Mouse (Mus musculus) neural tube, embryonic 13.5 days (tissue): ENCODE results near the gene Pitx2. TPM values are rescaled to one million over a fixed set of nuclear protein-coding genes. Genes with fewer than 3 reads are reported as not detected.

Experiments
- ATAC-seq: fragments of 200-750 bp; cut with Nextera tagmentation; 2 replicates; pipeline ENCODE4 v1.8.0; 2017; ENCODE audit warnings: low read depth, mild to moderate bottlenecking, moderate TSS enrichment, moderate library complexity
- H3K27ac ChIP-seq: fragments of 300-500 bp; sonication (generic); replicated peaks from 2 replicates; pipeline ENCODE4 v1.5.1; 2015; ENCODE audit warnings: moderate library complexity, mild to moderate bottlenecking, inconsistent platforms
- H3K27me3 ChIP-seq: fragments of 300-500 bp; sonication (generic); 2 replicates; pipeline ENCODE4 v1.6.1; 2015; ENCODE audit warnings: mild to moderate bottlenecking, inconsistent platforms
- H3K36me3 ChIP-seq: fragments of 300-500 bp; sonication (generic); 2 replicates; pipeline ENCODE4 v1.6.1; 2015; ENCODE audit warnings: mild to moderate bottlenecking, inconsistent platforms
- H3K4me1 ChIP-seq: fragments of 300-500 bp; sonication (generic); replicated peaks from 2 replicates; pipeline ENCODE4 v1.6.1; 2015; ENCODE audit warnings: inconsistent platforms
- H3K4me2 ChIP-seq: fragments of 300-500 bp; sonication (generic); 2 replicates; pipeline ENCODE4 v1.6.1; 2015; ENCODE audit warnings: inconsistent platforms, mild to moderate bottlenecking, moderate library complexity
- H3K4me3 ChIP-seq: fragments of 300-500 bp; sonication (generic); 2 replicates; pipeline ENCODE4 v1.5.1; 2015; ENCODE audit warnings: mild to moderate bottlenecking, inconsistent platforms
- H3K9ac ChIP-seq: fragments of 300-500 bp; sonication (generic); 2 replicates; pipeline ENCODE4 v1.6.1; 2015; ENCODE audit warnings: moderate library complexity, mild to moderate bottlenecking, inconsistent platforms
- H3K9me3 ChIP-seq: fragments of 300-500 bp; sonication (generic); 2 replicates; pipeline ENCODE4 v1.6.1; 2016; ENCODE audit warnings: inconsistent platforms
- WGBS: fragments of 180-500 bp; shearing (Covaris S2); methylation state at CpG from one replicate; pipeline ENCODE4 v1.1.7; 2015; 5-methylcytosine and 5-hydroxymethylcytosine counted together
- polyA plus RNA-seq: library from polyadenylated mRNA; unstranded; fragments of >200 nt; fragmentation: Nextera tagmentation; extraction: Ambion mirVana; gene quantifications from 2 replicates; pipeline ENCODE4 v1.2.1, GENCODE M21; 2015

Gene Pitx2
- polyA plus RNA-seq, 1 experiment from 2014 or later, result 4.2 TPM

DNA sequence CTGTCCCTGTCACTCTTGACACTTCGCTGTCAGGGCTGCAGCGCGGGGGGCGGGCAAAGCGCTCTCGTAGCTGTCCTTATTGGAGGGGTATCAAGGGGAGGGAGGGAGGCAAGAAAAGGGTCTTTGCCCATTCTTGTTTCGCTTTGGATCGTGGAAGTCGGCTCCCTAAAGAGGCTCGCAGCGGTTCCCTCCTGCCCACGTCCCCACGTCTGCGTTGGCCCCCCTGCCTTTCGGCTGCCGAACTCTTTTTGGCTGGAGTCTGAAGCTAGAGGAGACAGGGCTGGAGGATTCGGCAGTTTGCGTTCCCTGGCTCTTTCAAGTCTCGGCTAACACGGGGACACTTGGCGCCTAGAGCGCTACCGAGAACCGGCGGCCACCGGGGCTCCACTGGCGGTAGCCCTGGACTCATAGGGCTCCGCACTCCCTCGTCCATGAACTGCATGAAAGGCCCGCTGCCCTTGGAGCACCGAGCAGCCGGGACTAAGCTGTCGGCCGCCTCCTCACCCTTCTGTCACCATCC lies 14.5 kb downstream of the Pitx2 start:
- no peaks in the 10 kb centered on the region for H3K9me3 ChIP-seq
- H3K27me3 ChIP-seq, result peaks cover 100% of the 10 kb centered on the region
- 0 out of 2 replicates have a peak, but pooled peaks have one; percentile 2 for ATAC-seq
- H3K27ac ChIP-seq, result no peak overlapping the region
- under 1% methylated on average over 32 of the region's 34 CpGs for WGBS
- H3K36me3 ChIP-seq, result no peaks in the 10 kb centered on the region
- 0 out of 2 replicates have a peak overlapping the region, but pooled peaks have one; percentile 26 for H3K9ac ChIP-seq
- H3K4me2 ChIP-seq, result peak overlapping the region; percentile 67
- H3K4me1 ChIP-seq, result peaks cover 15% of the 10 kb centered on the region
- peak overlapping the region; percentile 40 for H3K4me3 ChIP-seq

DNA sequence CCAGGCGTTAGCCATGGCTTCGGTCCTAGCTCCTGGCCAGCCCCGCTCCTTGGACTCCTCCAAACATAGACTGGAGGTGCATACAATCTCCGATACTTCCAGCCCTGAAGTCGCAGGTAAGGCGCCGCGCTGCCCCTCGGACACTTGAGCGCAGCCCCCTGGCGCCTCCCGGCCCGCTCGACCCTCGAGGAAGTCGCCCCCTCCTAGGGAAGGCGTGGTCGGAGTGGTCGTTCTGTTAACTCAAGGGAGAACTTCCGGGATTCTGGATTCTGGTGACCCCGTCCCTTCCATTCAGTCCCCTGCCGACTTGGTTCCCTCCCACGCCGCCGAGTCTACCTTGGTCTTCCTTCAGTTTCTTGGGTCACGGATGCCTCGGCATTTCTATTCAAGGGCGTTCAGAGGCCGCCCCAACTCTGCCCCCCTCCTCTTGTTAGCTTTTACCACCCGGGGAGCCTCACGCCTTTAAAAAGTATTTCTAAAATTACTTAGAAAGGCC lies 15.0 kb downstream of the Pitx2 start:
- ATAC-seq, result no peak
- Histone ChIP-seq H3K36me3 (no peaks in the 10 kb centered on the region), H3K4me3 (peak overlapping the region; percentile 40), H3K9ac (no peak overlapping the region), H3K4me2 (peak overlapping the region; percentile 67), H3K9me3 (no peaks in the 10 kb centered on the region), H3K27me3 (peaks cover 100% of the 10 kb centered on the region), H3K4me1 (peaks cover 15% of the 10 kb centered on the region), H3K27ac (no peak overlapping the region)
- under 1% methylated on average over 31 of the region's 31 CpGs for WGBS

DNA sequence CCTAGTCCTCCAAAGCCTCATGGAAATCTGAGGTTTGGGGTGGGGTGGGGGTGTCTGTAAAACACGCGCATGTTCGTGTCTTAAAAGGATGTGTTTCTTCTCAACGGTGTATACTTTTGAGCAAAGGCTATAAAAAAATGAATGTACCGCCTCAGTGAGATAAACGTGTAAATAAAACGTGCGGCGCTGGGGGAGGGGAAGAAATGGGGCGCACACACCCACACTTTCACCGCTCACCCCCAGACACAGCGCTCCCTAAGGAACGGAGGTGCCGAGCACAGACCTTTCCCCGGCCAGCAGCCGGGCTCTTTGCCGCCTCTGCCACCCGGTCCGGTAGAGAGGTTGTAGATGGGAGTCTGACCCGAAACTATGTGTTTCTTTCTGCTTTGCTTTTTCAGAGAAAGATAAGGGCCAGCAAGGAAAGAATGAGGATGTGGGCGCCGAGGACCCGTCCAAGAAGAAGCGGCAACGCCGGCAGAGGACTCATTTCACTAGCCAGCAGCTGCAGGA lies 15.6 kb downstream of the Pitx2 start:
- H3K9ac ChIP-seq, result no peak overlapping the region
- peaks cover 15% of the 10 kb centered on the region for H3K4me1 ChIP-seq
- no peak overlapping the region for H3K27ac ChIP-seq
- H3K27me3 ChIP-seq, result peaks cover 100% of the 10 kb centered on the region
- ATAC-seq, result no peak
- no peaks in the 10 kb centered on the region for H3K9me3 ChIP-seq
- H3K36me3 ChIP-seq, result no peaks in the 10 kb centered on the region
- H3K4me2 ChIP-seq, result no peak overlapping the region
- WGBS, result 1% methylated on average over 26 of the region's 26 CpGs
- peak overlapping the region; percentile 4; the same call in 1 of the 2 replicates for H3K4me3 ChIP-seq

DNA sequence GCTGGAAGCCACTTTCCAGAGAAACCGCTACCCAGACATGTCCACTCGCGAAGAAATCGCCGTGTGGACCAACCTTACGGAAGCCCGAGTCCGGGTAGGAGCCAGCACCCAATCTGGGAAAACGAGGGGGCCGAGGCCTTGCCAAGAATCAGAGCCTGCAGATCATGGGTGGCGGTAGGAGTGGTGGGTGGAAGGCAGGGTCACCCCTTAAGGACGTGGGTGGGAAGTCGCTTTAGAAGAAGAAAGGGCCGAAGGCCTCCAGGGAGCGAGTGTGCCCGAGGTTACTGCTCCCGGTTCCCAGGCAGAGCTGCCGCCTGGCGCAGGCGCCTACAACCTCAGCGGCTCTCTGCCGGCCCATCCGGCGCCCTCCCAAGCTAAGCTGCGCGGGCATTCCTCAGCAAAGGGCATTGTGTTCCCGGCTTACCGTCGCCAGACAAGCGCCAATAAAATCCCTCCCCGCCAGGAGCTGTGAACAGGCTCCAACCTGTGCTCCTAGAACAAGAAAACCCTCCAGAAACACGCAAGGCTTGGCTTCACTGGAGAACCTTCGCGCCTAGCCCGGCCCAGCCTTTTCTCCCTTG lies 16.2 kb downstream of the Pitx2 start:
- Histone ChIP-seq H3K4me1 (peaks cover 15% of the 10 kb centered on the region), H3K27me3 (peaks cover 100% of the 10 kb centered on the region), H3K4me3 (peak overlapping the region; percentile 4; the same call in 1 of the 2 replicates), H3K27ac (no peak overlapping the region), H3K9ac (no peak overlapping the region), H3K9me3 (no peaks in the 10 kb centered on the region), H3K4me2 (no peak overlapping the region), H3K36me3 (no peaks in the 10 kb centered on the region)
- under 1% methylated on average over 35 of the region's 35 CpGs for WGBS
- ATAC-seq, result no peak

DNA sequence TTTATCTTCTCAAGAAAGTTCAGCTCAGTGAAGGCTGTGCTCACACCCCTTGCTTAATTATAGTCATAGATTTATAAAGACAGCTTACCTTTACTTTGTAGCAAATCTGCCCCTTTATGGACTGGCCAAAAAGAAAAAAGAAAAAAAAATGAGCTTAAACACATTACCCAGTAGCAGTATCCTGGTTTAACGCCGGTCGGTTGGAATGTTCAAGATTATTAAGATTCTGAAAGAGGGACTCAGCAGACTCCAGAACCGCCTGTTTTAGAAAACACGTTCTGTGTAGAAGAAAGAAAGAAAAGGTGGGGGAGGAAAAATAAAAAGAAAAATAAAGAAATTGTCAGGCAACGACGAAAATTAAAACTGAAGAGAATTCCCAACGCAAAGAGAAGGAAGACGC lies 16.8 kb downstream of the Pitx2 start:
- Histone ChIP-seq H3K9ac (no peak overlapping the region), H3K27me3 (peaks cover 100% of the 10 kb centered on the region), H3K4me3 (no peak overlapping the region), H3K9me3 (no peaks in the 10 kb centered on the region), H3K4me2 (no peak overlapping the region), H3K4me1 (peaks cover 15% of the 10 kb centered on the region), H3K36me3 (no peaks in the 10 kb centered on the region), H3K27ac (no peak overlapping the region)
- no peak for ATAC-seq
- under 1% methylated on average over 9 of the region's 9 CpGs for WGBS

DNA sequence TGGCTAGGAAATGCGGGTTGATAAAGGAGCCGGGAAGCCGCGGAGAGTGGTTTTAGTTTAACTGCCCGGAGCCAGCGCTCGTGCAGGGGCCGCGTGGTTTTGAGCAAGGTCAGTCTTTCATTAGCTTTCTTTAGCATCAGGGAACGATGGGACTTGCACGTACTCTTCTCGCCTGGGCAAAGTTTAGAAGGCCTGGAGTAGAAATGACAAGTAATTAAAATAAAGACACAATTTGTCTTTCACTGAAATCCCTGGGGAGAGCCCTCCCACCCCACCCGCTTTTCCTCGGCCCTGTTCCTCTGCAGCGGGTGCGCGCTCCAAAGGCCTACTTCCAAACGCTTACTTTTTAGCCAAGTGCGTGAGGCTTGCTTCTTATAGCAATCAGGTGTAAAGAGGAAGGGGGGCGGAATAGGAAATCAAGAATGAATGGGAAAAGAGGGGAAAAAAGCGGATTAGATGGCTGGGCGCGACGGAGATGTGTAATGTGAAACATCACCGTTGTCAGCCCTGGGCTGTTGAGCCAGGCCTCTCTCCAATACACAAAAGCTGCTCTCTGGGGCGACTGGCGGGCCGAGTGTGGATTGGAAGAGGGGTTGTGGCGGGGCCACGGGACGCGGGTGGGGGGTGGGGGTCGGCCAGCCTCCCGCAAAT lies 17.4 kb downstream of the Pitx2 start:
- Histone ChIP-seq H3K27ac (no peak overlapping the region), H3K36me3 (no peaks in the 10 kb centered on the region), H3K9me3 (no peaks in the 10 kb centered on the region), H3K9ac (no peak overlapping the region), H3K4me2 (no peak overlapping the region), H3K27me3 (peaks cover 100% of the 10 kb centered on the region), H3K4me3 (no peak overlapping the region), H3K4me1 (peaks cover 15% of the 10 kb centered on the region)
- ATAC-seq, result no peak
- under 1% methylated on average over 34 of the region's 34 CpGs for WGBS

DNA sequence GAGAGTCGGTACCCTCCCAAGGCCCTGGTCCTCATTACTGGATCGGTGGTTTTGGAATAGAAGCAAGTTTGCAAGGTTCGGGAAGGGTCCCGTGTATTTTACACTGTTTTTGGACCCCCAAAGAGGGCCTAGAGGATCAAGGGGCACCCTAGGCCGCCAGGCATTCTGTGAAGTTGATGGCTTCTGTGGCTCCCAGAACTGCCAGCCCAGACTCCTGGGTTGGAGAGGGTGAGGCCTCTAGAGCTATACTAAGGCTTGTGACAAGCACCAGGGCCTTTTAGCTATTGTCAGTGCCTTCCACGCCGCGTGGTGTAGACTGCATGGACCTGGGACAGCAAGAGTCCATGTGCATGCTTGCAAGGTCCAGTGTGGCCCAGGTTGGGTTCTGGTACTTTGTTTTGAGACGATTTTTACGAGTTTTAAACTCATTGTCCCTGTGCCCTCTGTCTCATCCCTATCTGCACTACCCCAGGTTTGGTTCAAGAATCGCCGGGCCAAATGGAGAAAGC lies 18.2 kb downstream of the Pitx2 start:
- Histone ChIP-seq H3K36me3 (no peaks in the 10 kb centered on the region), H3K27me3 (peaks cover 100% of the 10 kb centered on the region), H3K27ac (no peak overlapping the region), H3K4me1 (peaks cover 15% of the 10 kb centered on the region), H3K9ac (no peak overlapping the region), H3K4me2 (no peak overlapping the region), H3K9me3 (no peaks in the 10 kb centered on the region), H3K4me3 (no peak overlapping the region)
- under 1% methylated on average over 12 of the region's 12 CpGs for WGBS
- ATAC-seq, result no peak

DNA sequence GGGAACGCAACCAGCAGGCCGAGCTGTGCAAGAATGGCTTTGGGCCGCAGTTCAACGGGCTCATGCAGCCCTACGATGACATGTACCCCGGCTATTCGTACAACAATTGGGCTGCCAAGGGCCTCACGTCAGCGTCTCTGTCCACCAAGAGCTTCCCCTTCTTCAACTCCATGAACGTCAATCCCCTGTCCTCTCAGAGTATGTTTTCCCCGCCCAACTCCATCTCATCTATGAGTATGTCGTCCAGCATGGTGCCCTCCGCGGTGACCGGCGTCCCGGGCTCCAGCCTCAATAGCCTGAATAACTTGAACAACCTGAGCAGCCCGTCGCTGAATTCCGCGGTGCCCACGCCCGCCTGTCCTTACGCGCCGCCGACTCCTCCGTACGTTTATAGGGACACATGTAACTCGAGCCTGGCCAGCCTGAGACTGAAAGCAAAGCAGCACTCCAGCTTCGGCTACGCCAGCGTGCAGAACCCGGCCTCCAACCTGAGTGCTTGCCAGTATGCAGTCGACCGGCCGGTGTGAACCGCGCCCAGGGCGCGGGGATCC lies 18.8 kb downstream of the Pitx2 start:
- 1% methylated on average over 41 of the region's 41 CpGs for WGBS

DNA sequence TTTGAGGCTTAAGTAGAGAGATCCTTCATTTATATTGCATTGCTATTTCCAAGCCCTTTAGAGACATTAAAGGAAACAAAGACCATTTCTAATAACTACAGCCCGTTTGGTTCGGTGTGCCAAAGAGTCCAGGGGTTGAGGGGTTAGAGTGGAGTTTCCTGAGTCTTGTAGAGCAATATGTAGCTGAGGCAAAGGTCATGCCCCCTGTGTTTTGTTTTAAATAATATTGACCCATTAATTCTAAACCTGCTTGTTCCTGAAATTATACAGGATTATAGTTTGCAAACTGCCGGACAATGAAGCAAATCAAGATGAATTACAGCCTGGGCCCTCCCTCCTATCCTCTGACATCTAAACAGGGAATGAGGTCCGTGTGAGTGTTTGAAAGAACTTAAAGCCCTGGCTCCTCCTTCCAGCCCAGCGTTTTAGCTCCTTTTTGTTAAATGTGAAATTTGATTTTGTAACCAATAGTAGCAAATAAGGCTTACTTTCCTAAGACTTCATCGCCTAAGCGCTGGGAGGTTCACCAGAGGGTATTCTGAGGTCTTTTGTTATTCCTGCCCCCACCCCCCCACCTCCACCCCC lies 20.5 kb downstream of the Pitx2 start:
- Histone ChIP-seq H3K27ac (no peak overlapping the region), H3K4me3 (no peak overlapping the region), H3K4me2 (no peak overlapping the region), H3K27me3 (peaks cover 100% of the 10 kb centered on the region), H3K9ac (no peak overlapping the region), H3K4me1 (peaks cover 2% of the 10 kb centered on the region; the same call in 1 of the 2 replicates), H3K9me3 (no peaks in the 10 kb centered on the region), H3K36me3 (no peaks in the 10 kb centered on the region)
- no peak for ATAC-seq
- WGBS, result under 1% methylated on average over 7 of the region's 7 CpGs

More for the DNA sequence above, 18.8 kb downstream of the Pitx2 start:
- Histone ChIP-seq H3K4me3 (no peak overlapping the region), H3K27me3 (peaks cover 100% of the 10 kb centered on the region), H3K27ac (no peak overlapping the region), H3K9ac (no peak overlapping the region), H3K9me3 (no peaks in the 10 kb centered on the region), H3K4me1 (peaks cover 15% of the 10 kb centered on the region), H3K36me3 (no peaks in the 10 kb centered on the region), H3K4me2 (no peak overlapping the region)
- no peak for ATAC-seq

DNA sequence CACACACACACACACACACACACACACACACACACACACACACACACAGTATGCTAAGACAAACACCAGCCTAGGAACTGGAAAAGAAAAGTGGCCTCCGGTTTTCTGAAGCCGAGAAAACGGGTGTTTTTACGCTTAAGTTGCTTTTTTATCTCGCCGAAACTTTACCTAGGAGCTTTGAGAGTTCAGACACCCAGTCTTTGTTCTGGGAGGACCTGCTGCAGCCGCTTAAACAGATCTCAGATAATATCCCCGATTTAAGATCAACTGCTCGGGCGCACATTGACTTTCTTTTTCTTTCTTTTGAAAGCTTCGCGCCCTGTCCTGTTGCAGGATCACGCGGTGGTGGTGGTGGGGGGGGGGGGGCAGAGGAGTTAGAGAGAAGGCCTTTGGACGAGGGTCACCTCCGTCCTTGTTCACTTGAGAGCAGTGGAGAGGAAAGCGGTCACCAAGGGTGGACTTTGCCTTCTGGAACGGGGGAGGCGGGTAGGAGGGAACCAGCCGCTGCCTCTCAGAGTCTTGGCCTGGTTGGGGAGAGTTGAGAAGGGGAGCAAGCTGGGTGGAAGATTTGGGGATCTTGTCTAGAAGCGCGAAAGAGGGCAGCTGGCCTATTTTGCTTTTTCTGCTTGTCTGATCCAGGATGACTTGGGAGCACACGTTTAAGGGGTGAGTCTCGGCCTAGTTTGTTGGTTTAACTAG lies 21.2 kb downstream of the Pitx2 start:
- Histone ChIP-seq H3K36me3 (no peaks in the 10 kb centered on the region), H3K4me2 (no peak overlapping the region)

More for the DNA sequence above, 21.2 kb downstream of the Pitx2 start:
- 1% methylated on average over 24 of the region's 24 CpGs for WGBS
- Histone ChIP-seq H3K9me3 (no peaks in the 10 kb centered on the region), H3K9ac (no peak overlapping the region), H3K27me3 (peaks cover 100% of the 10 kb centered on the region), H3K4me1 (peaks cover 3% of the 10 kb centered on the region; the same call in 1 of the 2 replicates), H3K4me3 (no peak overlapping the region), H3K27ac (no peak overlapping the region)
- ATAC-seq, result no peak
